16 mouse cellular contexts compared by ENCODE assay signal in genomic region chr16:31010443-31010842, GRCm38 (mm10).
"Had no signal": no experiment of that assay in that cellular context is flagged by ENCODE, and none has a peak within 500 bp of the region (broad histone marks: within the 10 kb centered on the region; RNA-seq: fewer than 3 reads in every experiment).

No protein-coding gene starts in this region.

- H3K4me3 ChIP-seq: limb, embryonic 12.5 days; liver, embryonic 13.5 days; lung, embryonic 15.5 days; midbrain, embryonic 13.5 days; neural tube, embryonic 12.5 days had no signal

- H3K27ac ChIP-seq: kidney, postnatal 0 days; limb, embryonic 12.5 days; liver, embryonic 13.5 days; lung, embryonic 15.5 days; macrophage; midbrain, embryonic 13.5 days; neural tube, embryonic 12.5 days; stomach, postnatal 0 days had no signal

- H3K36me3 ChIP-seq: lung, embryonic 15.5 days; midbrain, embryonic 13.5 days; neural tube, embryonic 12.5 days had no signal

- H3K27me3 ChIP-seq: limb, embryonic 12.5 days; liver, embryonic 13.5 days; lung, embryonic 15.5 days; midbrain, embryonic 13.5 days; neural tube, embryonic 12.5 days had no signal

- DNase-seq: kidney, adult 11 months; kidney, adult 9 months; kidney, postnatal 36 days; layer of hippocampus, adult 9-11 months; layer of hippocampus, postnatal 36 days; liver; liver, embryonic 13.5 days; liver, postnatal 0 days; lung, postnatal 14 days had no signal

- ATAC-seq: liver, postnatal 0 days; midbrain, embryonic 13.5 days had no signal

- H3K4me2 ChIP-seq: limb, embryonic 12.5 days; liver, embryonic 13.5 days; lung, embryonic 15.5 days; midbrain, embryonic 13.5 days; neural tube, embryonic 12.5 days had no signal

- H3K9ac ChIP-seq: limb, embryonic 12.5 days; liver, embryonic 13.5 days; liver, postnatal 0 days; lung, embryonic 15.5 days; midbrain, embryonic 13.5 days; neural tube, embryonic 12.5 days had no signal

- H3K9me3 ChIP-seq: limb, embryonic 12.5 days; liver, embryonic 13.5 days; lung, embryonic 15.5 days; midbrain, embryonic 13.5 days; neural tube, embryonic 12.5 days had no signal
